Mouse (Mus musculus) MEL (cell line): ENCODE measurements around the gene Ppp1r8. TPM values are rescaled to one million over a fixed set of nuclear protein-coding genes. Genes with fewer than 3 reads are reported as not detected.

Experiments used
- DNase-seq: peaks from one replicate; pipeline ENCODE4 v3.0.0; 2011; ENCODE audit warnings: low read depth, low spot score
- H3K27ac ChIP-seq: 2 replicates; pipeline ENCODE4 v1.5.1; 2012; ENCODE audit warnings: low read depth, mild to moderate bottlenecking, control low read depth, low read length, moderate library complexity; ENCODE audit not compliant: control insufficient read depth
- H3K27me3 ChIP-seq, 2 experiments: fragments of 150-350 bp in 1 of 2; sonication (generic) in 1 of 2; 2 replicates each; pipeline ENCODE4 v1.6.1; 2012; ENCODE audit warnings: low read length in 2 of 2, mild to moderate bottlenecking in 2 of 2, improper control_type of control experiment in 1 of 2, moderate library complexity in 1 of 2; ENCODE audit not compliant: insufficient read depth in 2 of 2, control insufficient read depth in 1 of 2
- H3K36me3 ChIP-seq, 2 experiments: 2 replicates each; pipeline ENCODE4 v1.6.1; 2012 to 2014; ENCODE audit warnings: low read length in 2 of 2, improper control_type of control experiment in 1 of 2, inconsistent platforms in 1 of 2, mild to moderate bottlenecking in 1 of 2; ENCODE audit not compliant: insufficient read depth in 2 of 2, control insufficient read depth in 1 of 2
- H3K4me1 ChIP-seq, 2 experiments: fragments of 150-350 bp in 1 of 2; sonication (generic) in 1 of 2; 2 replicates each; pipeline ENCODE4 v1.6.1; 2012; ENCODE audit warnings: low read length in 2 of 2, improper control_type of control experiment in 1 of 2, mild to moderate bottlenecking in 1 of 2; ENCODE audit not compliant: insufficient read depth in 2 of 2, control insufficient read depth in 1 of 2
- H3K4me3 ChIP-seq, 2 experiments: fragments of 150-350 bp in 1 of 2; sonication (generic) in 1 of 2; 2 replicates each; pipeline ENCODE4 v1.5.1; 2012; ENCODE audit warnings: low read depth in 2 of 2, low read length in 2 of 2, mild to moderate bottlenecking in 2 of 2, moderate library complexity in 2 of 2, control low read depth in 1 of 2, improper control_type of control experiment in 1 of 2; ENCODE audit not compliant: control insufficient read depth in 1 of 2, insufficient read depth in 1 of 2
- H3K79me2 ChIP-seq: 2 replicates; pipeline ENCODE4 v1.6.1; 2012; ENCODE audit warnings: mild to moderate bottlenecking, low read length, moderate library complexity; ENCODE audit not compliant: control insufficient read depth, poor library complexity, insufficient read depth
- H3K9ac ChIP-seq: 2 replicates; pipeline ENCODE4 v1.6.1; 2012; ENCODE audit warnings: low read depth, mild to moderate bottlenecking, control low read depth, low read length, moderate library complexity; ENCODE audit not compliant: control insufficient read depth, poor library complexity, severe bottlenecking
- H3K9me3 ChIP-seq: fragments of 150-350 bp; sonication (generic); replicated peaks from 2 replicates; pipeline ENCODE4 v1.6.1; 2012; ENCODE audit warnings: mild to moderate bottlenecking, low read length, improper control_type of control experiment, moderate library complexity; ENCODE audit not compliant: insufficient read depth
- BHLHE40 ChIP-seq: IDR thresholded peaks from 2 replicates; pipeline ENCODE4 v1.6.1; 2012; ENCODE audit warnings: low read depth, mild to moderate bottlenecking, inconsistent platforms, low read length, improper control_type of control experiment, borderline replicate concordance
- CHD2 ChIP-seq: IDR thresholded peaks from 2 replicates; pipeline ENCODE4 v1.6.1; 2011; ENCODE audit warnings: low read length, improper control_type of control experiment
- CTCF ChIP-seq, 3 experiments: IDR thresholded peaks in 2 of 3; conservative IDR thresholded peaks in 1 of 3; 2 replicates each; pipeline ENCODE4 v1.5.1; 2011 to 2012; ENCODE audit warnings: low read length in 3 of 3, low read depth in 2 of 3, mild to moderate bottlenecking in 2 of 3, improper control_type of control experiment in 1 of 3, inconsistent platforms in 1 of 3, mixed read lengths in 1 of 3, moderate library complexity in 1 of 3; ENCODE audit not compliant: control insufficient read depth in 1 of 3, insufficient read depth in 1 of 3, poor library complexity in 1 of 3, severe bottlenecking in 1 of 3
- ELF1 ChIP-seq: IDR thresholded peaks from 2 replicates; pipeline ENCODE4 v1.6.1; 2014; ENCODE audit warnings: low read depth, mild to moderate bottlenecking, inconsistent platforms, low read length, improper control_type of control experiment, moderate library complexity
- EP300 ChIP-seq, 2 experiments: IDR thresholded peaks; 2 replicates each; pipeline ENCODE4 v1.6.1; 2011; ENCODE audit warnings: improper control_type of control experiment in 2 of 2, low read length in 2 of 2, low read depth in 1 of 2, mild to moderate bottlenecking in 1 of 2
- ETS1 ChIP-seq: IDR thresholded peaks from 2 replicates; pipeline ENCODE4 v1.6.1; 2012; ENCODE audit warnings: low read depth, mild to moderate bottlenecking, inconsistent platforms, low read length, improper control_type of control experiment, moderate library complexity
- GATA1 ChIP-seq: IDR thresholded peaks from 2 replicates; pipeline ENCODE4 v1.6.1; 2011; ENCODE audit warnings: low read depth, low read length, improper control_type of control experiment
- JUND ChIP-seq: IDR thresholded peaks from 2 replicates; pipeline ENCODE4 v1.6.1; 2011; ENCODE audit warnings: low read depth, mild to moderate bottlenecking, improper control_type of control experiment, low read length
- KAT2A ChIP-seq: conservative IDR thresholded peaks from 2 replicates; pipeline ENCODE4 v1.6.1; 2012; ENCODE audit warnings: low read depth, low read length, improper control_type of control experiment, inconsistent platforms
- MXI1 ChIP-seq: IDR thresholded peaks from 2 replicates; pipeline ENCODE4 v1.6.1; 2011; ENCODE audit warnings: mild to moderate bottlenecking, low read depth, low read length, improper control_type of control experiment
- MYC ChIP-seq: IDR thresholded peaks from 2 replicates; pipeline ENCODE4 v1.6.1; 2011; ENCODE audit warnings: low read depth, mild to moderate bottlenecking, low read length, improper control_type of control experiment, moderate library complexity
- POLR2AphosphoS5 ChIP-seq: IDR thresholded peaks from 2 replicates; pipeline ENCODE4 v1.6.1; 2012; ENCODE audit warnings: low read depth, borderline replicate concordance, mild to moderate bottlenecking, inconsistent platforms, low read length, moderate library complexity, mixed read lengths
- RAD21 ChIP-seq: IDR thresholded peaks from 2 replicates; pipeline ENCODE4 v1.6.1; 2011; ENCODE audit warnings: mild to moderate bottlenecking, low read depth, low read length, improper control_type of control experiment
- RCOR1 ChIP-seq: IDR thresholded peaks from 2 replicates; pipeline ENCODE4 v1.6.1; 2012; ENCODE audit warnings: low read depth, mild to moderate bottlenecking, inconsistent platforms, low read length, improper control_type of control experiment
- SIN3A ChIP-seq: IDR thresholded peaks from 2 replicates; pipeline ENCODE4 v1.6.1; 2012; ENCODE audit warnings: low read length, improper control_type of control experiment, inconsistent platforms
- SMC3 ChIP-seq: IDR thresholded peaks from 2 replicates; pipeline ENCODE4 v1.6.1; 2011; ENCODE audit warnings: low read depth, low read length, improper control_type of control experiment
- TAL1 ChIP-seq: IDR thresholded peaks from 2 replicates; pipeline ENCODE4 v1.6.1; 2012; ENCODE audit warnings: mild to moderate bottlenecking, inconsistent platforms, low read length, moderate library complexity, mixed read lengths
- TBP ChIP-seq: IDR thresholded peaks from 2 replicates; pipeline ENCODE4 v1.8.0; 2011; ENCODE audit warnings: low read depth, low read length, improper control_type of control experiment
- TCF12 ChIP-seq: IDR thresholded peaks from 2 replicates; pipeline ENCODE4 v1.6.1; 2014; ENCODE audit warnings: low read depth, mild to moderate bottlenecking, inconsistent platforms, low read length, improper control_type of control experiment, moderate library complexity
- UBTF ChIP-seq: IDR thresholded peaks from 2 replicates; pipeline ENCODE4 v1.6.1; 2012; ENCODE audit warnings: low read depth, mild to moderate bottlenecking, inconsistent platforms, low read length, improper control_type of control experiment, moderate library complexity, borderline replicate concordance; ENCODE audit not compliant: insufficient read depth
- USF1 ChIP-seq: IDR thresholded peaks from 2 replicates; pipeline ENCODE4 v1.6.1; 2014; ENCODE audit warnings: low read depth, mild to moderate bottlenecking, inconsistent platforms, low read length, improper control_type of control experiment, moderate library complexity
- polyA plus RNA-seq, 2 experiments: library from polyadenylated mRNA; stranded (reverse) in 1 of 2; unstranded in 1 of 2; fragments of >175 nt in 1 of 2; fragments of >200 nt in 1 of 2; gene quantifications; 2 replicates each; pipeline versions ENCODE4 v1.2.1 to v1.2.4; 2012; ENCODE audit warnings: low replicate concordance in 2 of 2, low read depth in 1 of 2; ENCODE audit not compliant: insufficient read length in 2 of 2, insufficient read depth in 1 of 2, missing spikeins in 1 of 2
- total RNA-seq: library from RNA; depleted of rRNA; stranded (reverse); fragments of 300-350 nt; gene quantifications from 2 replicates; pipeline ENCODE4 v1.2.3, GENCODE M21; 2012

Gene Ppp1r8
- total and polyA plus RNA-seq, 3 experiments, result 83.6 to 103 TPM; not detected in 1

- TF ChIP-seq JUND (no peak), USF1 (no peak), KAT2A (no peak), MXI1 (no peak; the same call in 1 of the 2 replicates), CTCF (IDR thresholded peaks at IDR 0.05 in 2 of 3, conservative IDR thresholded peaks at IDR 0.05 in 1 of 3; ENCODE audit: control insufficient read depth in 1 of 3, insufficient read depth in 1 of 3, low read depth in 2 of 3, low read length in 3 of 3, poor library complexity in 1 of 3, severe bottlenecking in 1 of 3) (no peak), ELF1 (no peak), CHD2 (no peak), BHLHE40 (no peak), UBTF (no peak), TCF12 (no peak), TAL1 (no peak)
These were observed 40.6 kb upstream of the Ppp1r8 start (continued) for GRCm38 (mm10) chr4:132883561-132884063.

- Histone ChIP-seq H3K9me3 (no peaks in the 10 kb centered on the region), H3K79me2 (peaks cover 17% of the 10 kb centered on the region), H3K9ac (no peak overlapping the region), H3K36me3 (peaks cover 5 to 13% of the 10 kb centered on the region in 2 experiments), H3K27ac (no peak overlapping the region), H3K27me3 (no peaks in the 10 kb centered on the region), H3K4me1 (peaks cover 11 to 18% of the 10 kb centered on the region in 2 experiments; a peak in 3 of 4 replicates), H3K4me3 (no peak overlapping the region)
- TF ChIP-seq RAD21, result no peak
- TF ChIP-seq MYC, result no peak
- TF ChIP-seq TAL1, result no peak
- TF ChIP-seq SMC3, result no peak
- no peak for DNase-seq
These were observed 31.6 kb upstream of the Ppp1r8 start for GRCm38 (mm10) chr4:132874363-132875097.

- TF ChIP-seq POLR2AphosphoS5 (no peak), SMC3 (no peak), MXI1 (no peak), TCF12 (peak; percentile 62), EP300 (IDR thresholded peaks at IDR 0.05; ENCODE audit: low read depth in 1 of 2, low read length in 2 of 2) (peak; percentile 24 to 59; a peak in 1 of 4 replicates), RCOR1 (peak; percentile 39; the same call in 1 of the 2 replicates), TAL1 (peak; percentile 19; the same call in 1 of the 2 replicates), MYC (no peak), SIN3A (peak; percentile 36; the same call in 1 of the 2 replicates), ETS1 (peak; percentile 78), TBP (no peak), GATA1 (peak; percentile 24; the same call in 1 of the 2 replicates)
- Histone ChIP-seq H3K9ac (no peak overlapping the region), H3K36me3 (peaks cover 9 to 13% of the 10 kb centered on the region in 2 experiments), H3K79me2 (peaks cover 14% of the 10 kb centered on the region), H3K4me3 (no peak overlapping the region), H3K27ac (no peak overlapping the region), H3K9me3 (no peaks in the 10 kb centered on the region), H3K4me1 (peaks cover 11 to 18% of the 10 kb centered on the region in 2 experiments; a peak in 3 of 4 replicates), H3K27me3 (no peaks in the 10 kb centered on the region)
- peak; percentile 40 for DNase-seq
These were observed 30.8 kb upstream of the Ppp1r8 start for GRCm38 (mm10) chr4:132873481-132874362.
